Mouse (Mus musculus) MEL-GATA-1-ER (cell line): Measurements from ENCODE around the gene Ak9.
A peak's percentile ranks its signal among the peaks of the same experiment; 100 is the strongest.
"Not testable (repeated sequence)": the region's sequence is repeated elsewhere in the genome, so short reads cannot be mapped to it uniquely, and the experiment has no call there.

Source experiments
- DNase-seq: peaks from one replicate; pipeline ENCODE4 v3.0.0-alpha.2; 2012; ENCODE audit warnings: low read depth; ENCODE audit errors: extremely low read depth

The Ak9 gene

GRCm38 (mm10) chr10:41315866-41316265 lies 12.1 kb downstream of the Ak9 start:
- no peak for DNase-seq

- no peak for DNase-seq
Measured at GRCm38 (mm10) chr10:41332533-41333043, 28.8 kb downstream of the Ak9 start.

- DNase-seq: no peak
Measured at GRCm38 (mm10) chr10:41341346-41341745, 37.6 kb downstream of the Ak9 start.

GRCm38 (mm10) chr10:41365086-41365485 lies 61.3 kb downstream of the Ak9 start:
- no peak for DNase-seq

- no peak for DNase-seq
Measured at GRCm38 (mm10) chr10:41380466-41380865, 76.7 kb downstream of the Ak9 start.

- peak; percentile 98 for DNase-seq
Measured at GRCm38 (mm10) chr10:41385506-41386221, 81.9 kb downstream of the Ak9 start.

GRCm38 (mm10) chr10:41393555-41393954 lies 89.8 kb downstream of the Ak9 start:
- DNase-seq: no peak

- DNase-seq: no peak
Measured at GRCm38 (mm10) chr10:41401097-41401496, 97.3 kb downstream of the Ak9 start.

- DNase-seq: no peak
Measured at GRCm38 (mm10) chr10:41403364-41403763, 99.6 kb downstream of the Ak9 start.

- no peak for DNase-seq
Measured at GRCm38 (mm10) chr10:41403893-41404612, 100.3 kb downstream of the Ak9 start.

GRCm38 (mm10) chr10:41410176-41410575 lies 106.4 kb downstream of the Ak9 start:
- not testable (repeated sequence) for DNase-seq

- not testable (repeated sequence) for DNase-seq
Measured at GRCm38 (mm10) chr10:41410821-41411220, 107.0 kb downstream of the Ak9 start.

GRCm38 (mm10) chr10:41413471-41413870 lies 109.7 kb downstream of the Ak9 start:
- not testable (repeated sequence) for DNase-seq

- not testable (repeated sequence) for DNase-seq
Measured at GRCm38 (mm10) chr10:41415368-41415767, 111.6 kb downstream of the Ak9 start.

GRCm38 (mm10) chr10:41420496-41421200 lies 116.9 kb downstream of the Ak9 start:
- DNase-seq: no peak

GRCm38 (mm10) chr10:41423681-41424080 lies 119.9 kb downstream of the Ak9 start:
- no peak for DNase-seq

- DNase-seq: no peak
Measured at GRCm38 (mm10) chr10:41426368-41426767, 122.6 kb downstream of the Ak9 start.

- no peak for DNase-seq
Measured at GRCm38 (mm10) chr10:41434624-41435023, 130.8 kb downstream of the Ak9 start.

GRCm38 (mm10) chr10:41435141-41435540 lies 131.4 kb downstream of the Ak9 start:
- no peak for DNase-seq

- no peak for DNase-seq
Measured at GRCm38 (mm10) chr10:41448216-41448615, 144.4 kb downstream of the Ak9 start.

- no peak for DNase-seq
Measured at GRCm38 (mm10) chr10:41449684-41450083, 145.9 kb downstream of the Ak9 start.

- peak; percentile 87 for DNase-seq
Measured at GRCm38 (mm10) chr10:41450137-41450670, 146.4 kb downstream of the Ak9 start, which contains the start of gene Zbtb24. Zbtb24 (plus strand) TSS chr10:41450383.
